Mouse (Mus musculus) gastrocnemius, postnatal 14 days (tissue): ENCODE data around the gene Klk13. TPM values are rescaled to one million over a fixed set of nuclear protein-coding genes. Genes with fewer than 3 reads are reported as not detected.

ENCODE experiments used
- DNase-seq: peaks from one replicate; pipeline ENCODE4 v3.0.0; 2021; ENCODE audit warnings: mixed read lengths
- intact Hi-C: fragments of 180-260 bp; cut with DNase I; formaldehyde crosslinking; loops from one replicate; pipeline ENCODE4 v1.15.1; 2025; ENCODE audit warnings: low total_unique reads
- total RNA-seq, 2 experiments: library from RNA; stranded (reverse); gene quantifications; 2 replicates each; pipeline ENCODE4 v1.2.3; 2021

Klk13 gene
- total RNA-seq, 2 experiments from 2014 or later, result not detected

DNA sequence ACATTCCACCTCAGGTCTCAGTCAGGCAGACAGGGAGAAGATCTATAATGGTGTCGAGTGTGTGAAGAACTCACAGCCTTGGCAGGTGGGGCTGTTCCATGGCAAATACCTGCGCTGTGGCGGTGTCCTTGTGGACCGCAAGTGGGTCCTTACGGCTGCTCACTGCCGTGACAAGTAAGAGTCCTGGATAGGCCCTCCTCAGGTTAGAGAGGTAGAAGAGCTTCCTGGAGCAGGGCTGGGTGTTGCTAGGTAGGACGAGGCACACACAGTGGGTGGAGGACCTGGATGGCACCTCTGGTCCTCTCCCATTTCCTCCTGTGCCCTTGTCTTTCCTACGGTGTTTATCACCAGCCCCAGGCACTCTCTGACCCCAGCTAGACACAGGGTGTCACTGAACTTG lies 57.3 kb downstream of the Klk13 start:
- DNase-seq, result no peak
- intact Hi-C loops, result no loop called here

DNA sequence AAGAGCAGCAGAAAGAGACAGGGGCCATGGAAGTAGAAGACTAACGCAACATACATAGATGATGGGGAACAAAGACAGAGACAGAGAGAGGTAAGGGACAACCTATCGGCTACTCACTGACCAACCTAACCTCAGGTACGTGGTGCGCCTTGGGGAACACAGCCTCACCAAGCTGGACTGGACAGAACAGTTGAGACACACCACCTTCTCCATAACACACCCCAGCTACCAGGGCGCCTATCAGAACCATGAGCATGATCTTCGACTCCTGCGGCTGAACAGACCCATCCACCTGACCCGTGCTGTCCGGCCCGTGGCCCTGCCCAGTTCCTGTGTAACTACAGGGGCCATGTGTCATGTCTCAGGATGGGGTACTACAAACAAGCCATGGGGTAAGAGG lies 58.3 kb downstream of the Klk13 start:
- DNase-seq, result no peak
- intact Hi-C loops, result no loop called here

DNA sequence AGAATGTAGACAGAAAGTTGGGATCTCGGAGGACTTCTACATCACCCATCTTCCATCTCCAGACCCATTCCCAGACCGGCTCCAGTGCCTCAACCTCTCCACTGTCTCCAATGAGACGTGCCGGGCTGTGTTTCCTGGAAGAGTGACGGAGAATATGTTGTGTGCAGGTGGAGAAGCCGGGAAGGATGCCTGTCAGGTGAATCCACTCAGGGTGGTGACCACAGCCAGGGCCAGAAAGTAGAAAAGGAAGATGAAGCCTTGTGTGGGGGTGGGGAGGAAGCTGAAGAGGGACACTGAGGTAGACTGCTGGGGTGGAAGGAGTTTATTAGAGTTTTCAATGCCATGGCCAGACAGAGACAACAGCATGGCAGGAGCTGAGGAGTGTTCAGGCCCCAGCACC lies 59.5 kb downstream of the Klk13 start:
- intact Hi-C loops, result no loop called here

DNA sequence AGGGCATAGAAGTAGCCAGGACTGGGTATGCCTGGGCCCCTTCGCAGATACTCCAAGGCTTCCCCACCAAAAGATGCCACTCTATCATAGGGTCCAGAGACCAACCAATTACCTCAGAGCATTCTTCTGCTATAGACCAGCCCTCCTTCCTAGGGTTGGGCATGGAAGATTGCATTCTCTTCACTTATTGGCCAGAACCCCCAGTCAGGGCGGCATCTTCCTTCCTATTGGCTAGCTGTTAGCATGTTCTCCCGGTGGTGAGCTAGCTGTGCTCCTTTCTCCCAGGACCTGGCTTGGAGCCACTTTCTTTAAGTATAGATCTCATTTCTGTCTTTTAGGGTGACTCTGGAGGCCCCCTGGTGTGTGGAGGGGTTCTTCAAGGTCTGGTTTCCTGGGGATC lies 60.5 kb downstream of the Klk13 start:
- intact Hi-C loops, result no loop called here
- no peak for DNase-seq

More for the DNA sequence above, 59.5 kb downstream of the Klk13 start:
- DNase-seq, result no peak

DNA sequence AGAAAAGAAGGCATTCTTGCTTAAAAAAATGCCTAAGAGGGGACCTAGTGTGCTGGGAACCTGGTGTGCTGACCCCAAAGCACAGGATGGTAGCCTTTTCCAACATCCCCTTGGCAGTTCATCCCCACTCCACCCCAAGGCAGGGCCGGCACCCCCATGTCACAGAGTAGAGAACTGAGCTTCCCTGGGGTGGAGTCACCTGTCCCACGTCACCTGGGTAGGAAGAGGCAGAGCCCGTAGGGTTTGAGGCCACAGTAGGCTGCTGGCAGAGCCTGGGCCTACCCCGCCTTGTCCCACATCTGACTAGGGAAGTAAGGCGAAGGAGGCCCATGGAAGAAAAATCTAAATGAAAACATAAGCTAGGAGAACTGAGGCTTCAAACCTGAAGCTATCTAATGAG lies 62.0 kb downstream of the Klk13 start, which contains the start of gene Klk11:
Gene Klk11, plus strand, starts transcription at position 241 of the 400 bp plus-strand sequence.
- DNase-seq, result no peak
- intact Hi-C loops, result no loop called here

DNA sequence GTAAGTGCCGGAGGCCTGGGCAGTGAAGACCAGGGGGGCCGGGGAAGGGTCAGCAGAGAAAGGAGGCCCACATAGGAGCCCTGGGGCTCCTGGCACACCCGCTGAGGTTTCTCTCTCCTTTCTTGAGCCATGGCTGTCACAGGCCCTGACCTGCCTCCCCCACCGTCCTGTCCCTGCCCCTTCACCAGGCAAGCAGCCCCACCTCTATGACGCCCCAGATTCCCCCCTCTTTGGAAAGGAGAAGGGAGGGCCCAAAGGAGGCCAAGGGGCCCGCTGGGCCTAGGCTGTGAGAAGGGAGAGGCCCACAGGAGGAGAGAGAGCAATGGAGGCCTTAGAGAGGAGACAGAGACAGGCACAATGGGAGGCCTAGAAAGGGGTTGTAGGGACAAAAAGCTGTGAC lies 62.4 kb downstream of the Klk13 start:
- intact Hi-C loops, result no loop called here

DNA sequence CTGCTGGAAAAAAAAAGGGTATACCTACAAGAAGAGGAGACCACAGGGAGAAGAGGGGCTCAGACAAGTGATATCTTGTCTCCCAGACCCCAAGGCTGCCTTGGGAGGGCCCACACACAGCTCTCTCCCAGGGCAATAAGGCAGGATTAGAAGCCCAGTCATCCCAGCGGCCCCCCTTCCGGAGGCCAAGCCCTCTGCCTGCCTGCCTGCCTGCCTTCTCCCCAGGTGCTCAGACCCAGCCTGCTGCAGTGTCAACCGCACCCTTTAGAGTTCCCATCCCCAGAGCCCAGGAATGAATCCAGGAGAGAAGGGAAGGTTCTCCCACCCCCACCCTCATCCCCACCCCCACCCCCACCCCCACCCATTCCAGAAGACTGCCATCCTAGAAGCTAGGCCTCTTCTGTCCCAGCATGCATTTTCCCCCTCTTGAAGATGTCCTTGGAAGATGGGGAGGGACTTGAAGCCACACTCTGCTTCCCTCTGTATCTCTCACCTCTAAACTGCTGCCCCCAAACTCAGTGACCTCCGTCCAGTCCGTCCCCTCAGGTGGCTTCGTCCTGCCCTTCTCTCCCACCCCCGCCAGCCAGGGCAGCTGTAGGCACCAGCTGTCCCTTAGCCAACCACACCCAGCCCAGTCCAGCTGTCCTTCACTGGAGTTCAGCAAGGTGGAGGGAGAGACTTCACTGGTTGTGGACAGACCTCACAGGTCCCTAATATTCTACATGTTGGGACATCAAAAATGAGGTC lies 63.1 kb downstream of the Klk13 start:
- DNase-seq, result no peak
- intact Hi-C loops, result no loop called here

More for the DNA sequence above, 62.4 kb downstream of the Klk13 start:
- DNase-seq, result no peak

DNA sequence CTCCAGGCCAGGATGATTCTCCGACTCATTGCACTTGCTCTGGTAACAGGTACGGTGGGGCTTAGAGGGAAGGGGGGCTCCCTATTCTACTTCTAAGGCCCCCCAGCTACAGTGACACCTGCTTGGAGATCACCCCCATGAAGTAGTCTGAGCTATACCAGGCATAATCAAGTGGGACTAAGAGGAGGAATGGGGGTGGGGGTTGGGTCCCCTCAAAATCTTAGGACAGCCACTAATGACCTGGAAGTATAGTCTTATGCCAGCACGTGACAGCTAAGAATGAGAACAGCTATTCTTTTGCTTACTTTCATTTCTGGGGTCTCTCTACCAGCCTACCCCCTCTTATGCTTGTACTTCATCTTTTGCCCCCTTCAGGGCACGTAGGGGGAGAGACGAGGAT lies 64.1 kb downstream of the Klk13 start:
- intact Hi-C loops, result no loop called here
- DNase-seq, result no peak

Other genes with a start within 250 kb of the Klk13 start
- 1 to 10 TPM; 1.4 to 1.8 TPM for gene Vsig10l, start 249.4 kb upstream of the Klk13 start, total RNA-seq
- gene Iglon5, start 222.5 kb upstream of the Klk13 start, total RNA-seq, result under 1 TPM; 0.27 to 0.70 TPM
- not detected for gene 4931406B18Rik, start 206.6 kb upstream of the Klk13 start, total RNA-seq
- gene Cd33, start 168.1 kb upstream of the Klk13 start, total RNA-seq, result 1 to 10 TPM; 1.7 to 2.1 TPM
- gene Zfp658, start 150.3 kb upstream of the Klk13 start, total RNA-seq, result under 1 TPM; 0.64 to 0.88 TPM
- gene Zfp719, start 133.0 kb upstream of the Klk13 start, total RNA-seq, result 1 to 10 TPM; 3.7 to 5.6 TPM
- not detected for gene Zfp819, start 105.4 kb upstream of the Klk13 start, total RNA-seq
- not detected for gene Ceacam18, start 77.9 kb upstream of the Klk13 start, total RNA-seq
- under 1 TPM; 0.78 to 0.80 TPM for gene Siglece, start 52.4 kb upstream of the Klk13 start, total RNA-seq
- 1 to 10 TPM; 2.2 to 2.9 TPM for gene Ctu1, start 40.6 kb upstream of the Klk13 start, total RNA-seq
- not detected for gene Klk14, start 22.1 kb upstream of the Klk13 start, total RNA-seq
- not detected for gene Klk12, start 56.3 kb downstream of the Klk13 start, total RNA-seq
- gene Klk11, start 62.0 kb downstream of the Klk13 start, total RNA-seq, result not detected
- under 1 TPM in 1 of 2 experiments, not detected in 1; 0.22 TPM for gene Klk10, start 68.5 kb downstream of the Klk13 start, total RNA-seq
- gene Klk9, start 79.3 kb downstream of the Klk13 start, total RNA-seq, result not detected
- gene Klk8, start 85.0 kb downstream of the Klk13 start, total RNA-seq, result 1 to 10 TPM; 2.4 to 2.7 TPM
- not detected for gene Klk7, start 98.7 kb downstream of the Klk13 start, total RNA-seq
- not detected for gene Klk6, start 111.9 kb downstream of the Klk13 start, total RNA-seq
- not detected for gene Klk5, start 129.4 kb downstream of the Klk13 start, total RNA-seq
- not detected for gene Klk4, start 168.6 kb downstream of the Klk13 start, total RNA-seq
- not detected for gene Klk15, start 221.2 kb downstream of the Klk13 start, total RNA-seq
- under 1 TPM in 1 of 2 experiments, not detected in 1; 0.25 TPM for gene Klk1b8, start 238.1 kb downstream of the Klk13 start, total RNA-seq